Mouse (Mus musculus) midbrain, postnatal 0 days (tissue): ENCODE results near the gene Nrap. TPM values are rescaled to one million over a fixed set of nuclear protein-coding genes. Genes with fewer than 3 reads are reported as not detected.
A peak's percentile ranks its signal among the peaks of the same experiment; 100 is the strongest.

Source experiments
- ATAC-seq: fragments of 200-750 bp; cut with Nextera tagmentation; 2 replicates; pipeline ENCODE4 v1.8.0; 2017; ENCODE audit warnings: moderate number of reproducible peaks, mild to moderate bottlenecking, moderate TSS enrichment, moderate library complexity; ENCODE audit not compliant: low FRiP score
- DNase-seq: peaks from one replicate; pipeline ENCODE4 v3.0.0-alpha.2; 2015; ENCODE audit warnings: low spot score
- H3K27ac ChIP-seq: fragments of 300-500 bp; sonication (generic); 2 replicates; pipeline ENCODE4 v1.5.1; 2014; ENCODE audit warnings: low read depth, mild to moderate bottlenecking, low read length, mixed read lengths
- H3K27me3 ChIP-seq: fragments of 300-500 bp; sonication (generic); 2 replicates; pipeline ENCODE4 v1.6.1; 2014; ENCODE audit warnings: low read length, control low read depth, mixed read lengths; ENCODE audit not compliant: insufficient read depth
- H3K36me3 ChIP-seq: fragments of 300-500 bp; sonication (generic); 2 replicates; pipeline ENCODE4 v1.6.1; 2014; ENCODE audit warnings: low read length, control low read depth, mixed read lengths; ENCODE audit not compliant: insufficient read depth
- H3K4me1 ChIP-seq: fragments of 300-500 bp; sonication (generic); 2 replicates; pipeline ENCODE4 v1.6.1; 2014; ENCODE audit warnings: mild to moderate bottlenecking, control low read depth, antibody characterized with exemption, low read length, mixed read lengths; ENCODE audit not compliant: insufficient read depth
- H3K4me2 ChIP-seq: fragments of 300-500 bp; sonication (generic); 2 replicates; pipeline ENCODE4 v1.6.1; 2014; ENCODE audit warnings: low read depth, mild to moderate bottlenecking, low read length, mixed read lengths; ENCODE audit not compliant: poor library complexity, severe bottlenecking
- H3K4me3 ChIP-seq: fragments of 300-500 bp; sonication (generic); 2 replicates; pipeline ENCODE4 v1.5.1; 2014; ENCODE audit warnings: low read depth, mild to moderate bottlenecking, low read length, moderate library complexity
- H3K9ac ChIP-seq: fragments of 300-500 bp; sonication (generic); replicated peaks from 2 replicates; pipeline ENCODE4 v1.6.1; 2014; ENCODE audit warnings: mild to moderate bottlenecking, low read length, moderate library complexity, mixed read lengths; ENCODE audit not compliant: poor library complexity, severe bottlenecking
- H3K9me3 ChIP-seq: fragments of 300-500 bp; sonication (generic); 2 replicates; pipeline ENCODE4 v1.6.1; 2016; ENCODE audit warnings: low read length, control low read depth
- CTCF ChIP-seq: IDR thresholded peaks from 2 replicates; pipeline ENCODE4 v1.5.1; 2016; ENCODE audit warnings: antibody characterized with exemption, mild to moderate bottlenecking
- WGBS: fragments of 180-500 bp; shearing (Covaris S2); extraction: QIAGEN DNeasy Blood & Tissue Kit; methylation state at CpG from one replicate; pipeline ENCODE4 v1.1.7; 2014; 5-methylcytosine and 5-hydroxymethylcytosine counted together
- polyA plus RNA-seq: library from polyadenylated mRNA; unstranded; fragments of >200 nt; fragmentation: Nextera tagmentation; extraction: Ambion mirVana; gene quantifications from 2 replicates; pipeline ENCODE4 v1.2.1, GENCODE M21; 2015
- total RNA-seq: library from RNA; depleted of rRNA; stranded (reverse); fragments of >200 nt; gene quantifications from 2 replicates; pipeline ENCODE4 v1.2.3, GENCODE M21; 2014

Nrap gene
- total and polyA plus RNA-seq, 2 experiments from 2014 or later, result 0.69 to 0.99 TPM

- Histone ChIP-seq H3K4me2 (no peak overlapping the region), H3K27me3 (no peaks in the 10 kb centered on the region), H3K36me3 (no peaks in the 10 kb centered on the region), H3K27ac (no peak overlapping the region), H3K4me3 (no peak overlapping the region), H3K9ac (no peak overlapping the region), H3K9me3 (no peaks in the 10 kb centered on the region), H3K4me1 (no peaks in the 10 kb centered on the region)
- ATAC-seq (no peak), DNase-seq (no peak)
- no peak for TF ChIP-seq CTCF
- WGBS, result 74% methylated on average over 3 of the region's 3 CpGs
These were observed 92.6 kb downstream of the Nrap start for GRCm38 (mm10) chr19:56297264-56297663.

GRCm38 (mm10) chr19:56296668-56297067 lies 93.2 kb downstream of the Nrap start:
- Histone ChIP-seq H3K27ac (no peak overlapping the region), H3K4me3 (no peak overlapping the region), H3K4me1 (no peaks in the 10 kb centered on the region), H3K9ac (no peak overlapping the region), H3K4me2 (no peak overlapping the region), H3K9me3 (no peaks in the 10 kb centered on the region), H3K27me3 (no peaks in the 10 kb centered on the region), H3K36me3 (no peaks in the 10 kb centered on the region)
- WGBS, result 60% methylated on average over 9 of the region's 9 CpGs
- no peak for DNase-seq
- no peak for ATAC-seq
- no peak for TF ChIP-seq CTCF

GRCm38 (mm10) chr19:56294654-56295399 lies 95.0 kb downstream of the Nrap start:
- Histone ChIP-seq H3K4me2 (no peak overlapping the region), H3K9me3 (no peaks in the 10 kb centered on the region), H3K27ac (0 out of 2 replicates have a peak overlapping the region, but pooled peaks have one; percentile 34), H3K36me3 (no peaks in the 10 kb centered on the region), H3K9ac (no peak overlapping the region), H3K4me3 (no peak overlapping the region), H3K4me1 (no peaks in the 10 kb centered on the region), H3K27me3 (no peaks in the 10 kb centered on the region)
- WGBS, result 35% methylated on average over 7 of the region's 7 CpGs
- peak; percentile 86 for TF ChIP-seq CTCF
- DNase-seq (peak; percentile 87), ATAC-seq (peak; percentile 74)

- H3K36me3 ChIP-seq, result no peaks in the 10 kb centered on the region
- no peak for DNase-seq
- no peak overlapping the region for H3K4me3 ChIP-seq
- no peak overlapping the region for H3K27ac ChIP-seq
- no peaks in the 10 kb centered on the region for H3K9me3 ChIP-seq
- TF ChIP-seq CTCF, result peak; percentile 58
- no peak overlapping the region for H3K4me2 ChIP-seq
- H3K4me1 ChIP-seq, result no peaks in the 10 kb centered on the region
- no peaks in the 10 kb centered on the region for H3K27me3 ChIP-seq
- 46% methylated on average over 9 of the region's 9 CpGs for WGBS
- ATAC-seq, result no peak
- no peak overlapping the region for H3K9ac ChIP-seq
These were observed 97.5 kb downstream of the Nrap start for GRCm38 (mm10) chr19:56292335-56292734.

GRCm38 (mm10) chr19:56291898-56292297 lies 97.9 kb downstream of the Nrap start:
- ATAC-seq, result no peak
- Histone ChIP-seq H3K27ac (no peak overlapping the region), H3K9me3 (no peaks in the 10 kb centered on the region), H3K36me3 (no peaks in the 10 kb centered on the region), H3K4me3 (no peak overlapping the region), H3K4me1 (no peaks in the 10 kb centered on the region), H3K4me2 (no peak overlapping the region), H3K9ac (no peak overlapping the region), H3K27me3 (no peaks in the 10 kb centered on the region)
- TF ChIP-seq CTCF, result no peak
- 39% methylated on average over 6 of the region's 6 CpGs for WGBS
- DNase-seq, result no peak

DNA sequence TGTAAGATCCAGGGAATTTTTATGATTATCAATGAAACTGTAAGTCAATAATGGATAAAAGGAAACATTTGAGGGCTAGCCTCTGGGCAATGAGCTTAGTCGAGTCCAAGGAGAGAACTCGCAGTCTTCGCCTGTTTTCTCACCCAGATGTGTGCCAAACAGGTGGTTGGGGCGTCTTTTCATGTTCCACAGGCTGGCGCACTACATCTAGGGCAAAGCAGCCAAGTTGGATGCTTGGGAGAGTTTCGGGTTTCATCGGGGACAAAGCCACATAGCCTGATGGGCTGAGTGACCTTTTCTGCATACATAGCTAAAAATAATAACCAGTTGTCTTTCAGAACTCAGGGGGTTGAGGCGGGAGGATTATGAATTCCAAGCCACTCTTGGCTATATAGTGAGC lies 100.2 kb downstream of the Nrap start:
- no peaks in the 10 kb centered on the region for H3K36me3 ChIP-seq
- no peak for DNase-seq
- 87% methylated on average over 8 of the region's 8 CpGs for WGBS
- no peak for TF ChIP-seq CTCF
- no peaks in the 10 kb centered on the region for H3K9me3 ChIP-seq
- H3K4me3 ChIP-seq, result no peak overlapping the region
- H3K27ac ChIP-seq, result no peak overlapping the region
- H3K4me2 ChIP-seq, result no peak overlapping the region
- H3K9ac ChIP-seq, result no peak overlapping the region
- no peaks in the 10 kb centered on the region for H3K27me3 ChIP-seq
- no peak for ATAC-seq
- H3K4me1 ChIP-seq, result no peaks in the 10 kb centered on the region
